In genomic region chr2:9033079-9033478, GRCm38 (mm10) we compare ENCODE assay signal across 20 mouse cellular contexts.
"Had no signal": no experiment of that assay in that cellular context is flagged by ENCODE, and none has a peak within 500 bp of the region (broad histone marks: within the 10 kb centered on the region; RNA-seq: fewer than 3 reads in every experiment).

No protein-coding gene starts in this region.

- H3K27me3 ChIP-seq: kidney, embryonic 15.5 days; liver, embryonic 13.5 days; midbrain, embryonic 12.5 days; midbrain, embryonic 15.5 days; neural tube, embryonic 13.5 days; stomach, embryonic 15.5 days had no signal

- H3K4me2 ChIP-seq: kidney, embryonic 15.5 days; liver, embryonic 13.5 days; midbrain, embryonic 12.5 days; midbrain, embryonic 15.5 days; neural tube, embryonic 13.5 days; stomach, embryonic 15.5 days had no signal

- ATAC-seq: midbrain, embryonic 15.5 days had no signal

- H3K4me3 ChIP-seq: kidney, embryonic 15.5 days; left cerebral cortex, adult 2 months; liver, embryonic 13.5 days; midbrain, embryonic 12.5 days; midbrain, embryonic 15.5 days; myocyte; neural tube, embryonic 13.5 days; stomach, embryonic 15.5 days had no signal

- DNase-seq: kidney, adult 2 months; kidney, postnatal 10 days; kidney, postnatal 36 days; layer of hippocampus, postnatal 36 days; liver, embryonic 13.5 days; lung, adult 2 months; lung, postnatal 14 days; lung, postnatal 4 days; right cerebral cortex, adult 18-20 months; right cerebral cortex, postnatal 14 days; right cerebral cortex, postnatal 4 days; thymus, adult 18-20 months; thymus, postnatal 36 days had no signal

- H3K9ac ChIP-seq: kidney, embryonic 15.5 days; liver, embryonic 13.5 days; midbrain, embryonic 12.5 days; midbrain, embryonic 15.5 days; neural tube, embryonic 13.5 days; stomach, embryonic 15.5 days had no signal

- H3K4me1 ChIP-seq: kidney, embryonic 15.5 days; liver, embryonic 13.5 days; midbrain, embryonic 12.5 days; midbrain, embryonic 15.5 days; neural tube, embryonic 13.5 days; stomach, embryonic 15.5 days had no signal

- H3K36me3 ChIP-seq: kidney, embryonic 15.5 days; liver, embryonic 13.5 days; midbrain, embryonic 12.5 days; midbrain, embryonic 15.5 days; neural tube, embryonic 13.5 days; stomach, embryonic 15.5 days had no signal

- H3K27ac ChIP-seq: kidney, embryonic 15.5 days; left cerebral cortex, adult 2 months; liver, embryonic 13.5 days; midbrain, embryonic 12.5 days; midbrain, embryonic 15.5 days; neural tube, embryonic 13.5 days; stomach, embryonic 15.5 days had no signal

- H3K9me3 ChIP-seq: kidney, embryonic 15.5 days; liver, embryonic 13.5 days; midbrain, embryonic 12.5 days; midbrain, embryonic 15.5 days; neural tube, embryonic 13.5 days; stomach, embryonic 15.5 days had no signal
